Mouse (Mus musculus) thymus, adult 2 months (tissue): ENCODE measurements around the gene Raet1e.
"Not testable (repeated sequence)": the region's sequence is repeated elsewhere in the genome, so short reads cannot be mapped to it uniquely, and the experiment has no call there.

Experiments used
- CTCF ChIP-seq: fragments of 200-500 bp; IDR thresholded peaks from 2 replicates; pipeline ENCODE4 v1.5.1; 2012; ENCODE audit warnings: mild to moderate bottlenecking, control low read depth, low read length, moderate library complexity, borderline replicate concordance; ENCODE audit not compliant: control insufficient read depth, poor library complexity, insufficient read depth; ENCODE audit errors: extremely low read depth
- POLR2A ChIP-seq: fragments of 200-500 bp; IDR thresholded peaks from 2 replicates; pipeline ENCODE4 v1.6.1; 2012; ENCODE audit warnings: mild to moderate bottlenecking, low read length, control low read depth, moderate library complexity; ENCODE audit not compliant: control insufficient read depth, poor library complexity, insufficient read depth; ENCODE audit errors: extremely low read depth

DNA sequence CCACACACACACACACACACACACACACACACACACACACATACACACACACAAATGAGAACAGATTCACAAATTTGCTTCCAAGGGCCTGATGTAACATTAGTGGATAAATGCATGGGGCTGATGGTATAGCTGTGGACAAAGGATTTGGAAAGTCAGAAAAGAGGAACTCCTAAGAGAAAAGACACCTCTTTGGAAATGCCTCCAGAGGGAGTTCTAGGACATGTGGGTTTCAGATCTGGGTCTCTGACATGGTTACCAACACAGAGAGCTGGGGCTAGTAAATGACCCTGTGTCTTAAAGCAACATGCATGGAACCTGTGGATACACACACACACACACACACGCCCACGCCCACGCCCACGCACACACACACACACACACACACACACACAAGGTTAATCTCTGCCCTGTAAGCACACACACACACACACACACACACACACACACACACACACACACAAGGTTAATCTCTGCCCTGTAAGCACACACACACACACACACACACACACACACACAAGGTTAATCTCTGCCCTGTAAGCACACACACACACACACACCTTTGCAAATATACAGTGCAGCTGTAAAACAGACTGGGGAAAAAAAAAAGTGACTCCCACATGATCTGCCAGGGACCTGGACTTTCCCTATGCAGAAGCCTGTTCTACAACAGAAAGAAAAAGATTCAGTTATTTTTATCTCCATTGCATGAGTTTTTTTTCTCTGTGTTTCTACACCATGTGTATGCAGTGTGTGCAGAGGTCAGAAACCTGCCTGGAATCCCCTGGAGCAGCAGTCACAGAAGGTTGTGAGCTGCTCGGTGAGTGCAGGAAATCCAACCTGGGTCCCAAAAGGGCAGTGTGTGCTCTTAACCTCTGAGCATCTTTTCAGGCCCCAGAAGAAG lies 14.3 kb downstream of the Raet1e start:
- not testable (repeated sequence) for TF ChIP-seq POLR2A, CTCF
